Mouse (Mus musculus): Measurements from ENCODE around the gene Jpt1.
A peak's percentile ranks its signal among the peaks of the same experiment; 100 is the strongest.
"Not testable (repeated sequence)": the region's sequence is repeated elsewhere in the genome, so short reads cannot be mapped to it uniquely, and the experiment has no call there.

The Jpt1 gene

GRCm38 (mm10) chr11:115514238-115514663 is at the start of gene Jpt1:
Gene Jpt1 (minus strand): TSS chr11:115514387.
- DNase-seq (ENCODE audit: low spot score in 2 of 2): peak; percentile 91

DNA sequence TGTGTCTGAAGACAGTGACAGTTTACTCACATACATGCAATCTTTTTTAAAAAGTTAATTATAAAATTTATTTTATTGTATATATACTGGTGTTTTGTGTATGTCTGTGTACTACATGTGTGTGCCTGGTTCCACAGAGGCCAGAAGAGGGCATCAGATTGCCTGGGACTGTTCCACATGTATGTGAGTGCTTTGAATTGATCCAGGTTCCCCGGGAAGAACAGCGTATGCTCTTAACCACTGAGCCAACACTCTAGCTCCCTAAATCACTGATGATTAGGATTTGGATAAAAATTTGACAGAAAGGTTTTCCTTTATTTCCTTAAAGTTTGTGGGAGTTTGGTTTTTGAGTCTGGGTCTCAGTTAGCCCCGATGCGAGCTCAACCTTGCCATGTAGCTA is 49.2 kb upstream of the Jpt1 start:
- no peak for DNase-seq (ENCODE audit: low spot score in 2 of 2)

DNA sequence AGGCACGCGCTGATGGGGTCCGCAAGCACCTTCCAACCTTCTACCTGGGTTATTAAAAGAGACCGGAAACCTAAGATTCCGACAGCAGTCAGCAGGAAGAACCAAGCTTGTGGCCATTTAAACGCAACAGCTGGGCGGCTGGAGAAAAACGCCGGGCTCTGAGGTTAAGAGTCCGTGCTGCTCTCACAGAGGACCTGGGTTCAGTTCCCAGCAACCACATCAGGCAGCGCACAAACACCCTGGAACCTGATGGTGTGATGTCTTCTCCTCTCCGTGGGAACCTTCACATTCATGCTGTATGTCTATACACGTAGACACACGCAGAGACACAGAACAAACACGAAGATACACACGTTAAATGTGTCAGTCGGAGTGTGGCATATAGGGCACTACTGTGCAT is 41.5 kb upstream of the Jpt1 start:
- DNase-seq (ENCODE audit: low spot score in 2 of 2): no peak

DNA sequence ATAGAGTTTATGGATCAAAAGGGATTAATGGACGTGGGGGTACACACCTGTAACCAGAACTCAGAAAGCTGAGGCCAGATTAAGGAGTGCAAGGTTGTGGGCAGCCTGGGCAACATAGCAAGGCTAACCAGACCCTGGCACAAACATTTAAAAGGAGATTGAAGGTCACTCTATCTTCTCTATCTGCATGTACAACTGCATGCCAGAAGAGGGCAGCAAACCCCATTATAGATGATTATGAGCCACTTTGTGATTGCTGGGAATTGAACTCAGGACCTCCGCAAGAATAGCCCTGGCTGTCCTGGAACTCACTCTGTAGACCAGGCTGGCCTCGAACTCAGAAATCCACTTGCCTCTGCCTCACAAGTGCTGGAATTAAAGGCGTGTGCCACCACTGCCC is 38.6 kb upstream of the Jpt1 start:
- no peak for DNase-seq (ENCODE audit: low spot score in 2 of 2)

GRCm38 (mm10) chr11:115543571-115543970 is 29.4 kb upstream of the Jpt1 start:
- no peak for DNase-seq (ENCODE audit: low spot score in 2 of 2)

GRCm38 (mm10) chr11:115538045-115538444 is 23.9 kb upstream of the Jpt1 start:
- no peak for DNase-seq (ENCODE audit: low spot score in 2 of 2)

- no peak for DNase-seq (ENCODE audit: low spot score in 2 of 2)
Observed at GRCm38 (mm10) chr11:115536856-115537568, 22.8 kb upstream of the Jpt1 start.

DNA sequence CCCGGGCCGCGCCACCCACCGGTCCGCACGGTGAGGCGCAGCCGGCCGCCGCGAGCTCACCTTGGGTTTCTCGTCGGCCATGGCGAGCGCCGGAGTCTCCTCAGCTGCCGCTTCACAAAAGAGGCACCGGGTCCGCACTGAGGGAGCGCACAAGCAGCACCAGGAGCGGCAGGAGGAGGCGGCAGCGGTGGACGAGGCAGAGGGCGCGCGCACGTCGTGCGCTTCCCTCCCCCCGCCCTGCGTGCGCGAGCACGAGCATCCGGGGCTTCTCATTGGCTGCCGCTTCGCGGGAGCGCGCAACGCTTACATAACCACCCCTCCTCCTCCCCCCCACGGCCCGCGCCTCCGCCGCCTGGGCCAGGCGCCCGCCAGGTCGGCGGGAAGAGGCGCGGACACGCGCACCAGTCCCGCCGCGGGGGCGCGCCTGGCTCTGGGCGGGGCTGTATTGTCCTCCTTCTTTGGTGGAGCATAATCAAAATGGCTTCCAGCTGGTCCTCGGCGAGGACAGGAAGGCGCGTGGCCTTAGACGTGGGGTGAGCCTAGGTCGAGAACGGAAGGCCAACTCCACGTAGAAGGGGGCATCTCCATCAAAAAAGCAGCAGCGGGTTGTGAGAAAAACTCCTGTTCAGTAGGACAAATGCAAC is 22.0 kb upstream of the Jpt1 start, which contains the start of gene Sumo2:
Gene Sumo2 (minus strand): TSS at position 239 of the 644 bp plus-strand sequence.
- peak; percentile 96 to 99 for DNase-seq (ENCODE audit: low spot score in 2 of 2)

DNA sequence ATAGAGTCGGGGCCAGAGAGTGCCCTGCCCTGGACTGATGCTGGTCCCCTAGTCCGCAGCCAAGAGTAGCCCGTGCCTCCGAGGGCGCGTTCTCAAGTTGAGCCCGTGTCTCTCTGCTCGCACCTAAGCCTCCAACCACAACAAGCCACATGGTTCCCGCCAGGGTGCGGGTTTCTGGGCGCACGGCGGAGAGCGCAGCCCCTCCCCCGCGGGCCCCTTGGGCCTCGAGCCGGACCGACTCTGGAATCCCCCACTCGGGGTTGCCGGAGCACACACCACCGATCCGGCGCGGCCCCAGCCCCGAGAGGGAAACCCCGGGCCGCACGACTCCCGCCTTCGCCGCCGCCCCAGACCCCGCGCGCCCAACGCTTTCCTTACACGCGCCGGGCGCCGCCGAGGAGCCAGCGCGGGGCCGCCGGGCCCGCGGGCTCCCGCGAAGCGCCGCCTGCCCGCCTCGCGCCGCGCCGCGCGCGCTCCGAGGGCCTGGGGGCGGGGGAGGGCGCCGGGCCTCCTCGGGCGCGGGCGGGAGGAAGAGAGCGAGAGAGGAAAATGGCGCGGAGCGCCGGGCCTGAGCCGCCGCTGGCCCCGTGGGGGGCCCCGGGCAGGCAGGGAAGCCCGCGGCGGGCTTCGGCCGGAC is 21.3 kb upstream of the Jpt1 start:
- DNase-seq (ENCODE audit: low spot score in 2 of 2): peak; percentile 32 to 61

DNA sequence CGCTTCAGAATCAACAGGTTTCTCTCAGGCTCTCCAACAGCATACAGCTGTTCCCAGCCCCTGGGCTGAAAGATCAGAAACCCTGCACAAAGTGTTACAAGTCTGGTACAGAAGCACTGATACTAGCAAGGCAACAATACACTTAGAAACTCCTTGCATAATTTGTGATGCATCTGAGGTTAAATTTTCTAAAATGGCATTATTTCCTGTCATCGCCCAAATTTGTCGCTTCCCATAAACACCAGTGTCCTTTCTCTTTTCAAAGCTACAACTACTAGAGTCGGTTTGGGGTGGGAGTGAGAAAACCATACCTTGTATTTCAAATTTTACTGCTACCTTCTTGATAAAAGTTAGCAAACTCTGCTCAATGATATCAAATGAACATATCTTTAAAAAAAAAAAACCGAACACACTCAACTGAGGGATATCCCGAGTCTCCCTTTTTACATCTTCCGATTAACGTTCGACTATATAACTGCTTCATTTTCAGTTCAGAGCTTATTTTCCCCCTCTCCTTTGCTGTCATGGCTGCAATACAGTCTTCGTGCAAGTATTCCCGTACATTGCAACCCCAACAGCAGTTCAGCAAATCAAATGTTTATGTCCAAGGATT is 20.7 kb upstream of the Jpt1 start:
- DNase-seq (ENCODE audit: low spot score in 2 of 2): no peak

- not testable (repeated sequence) for DNase-seq (ENCODE audit: low spot score in 2 of 2)
Observed at GRCm38 (mm10) chr11:115526446-115526845, 12.3 kb upstream of the Jpt1 start.

GRCm38 (mm10) chr11:115522703-115523102 is 8.5 kb upstream of the Jpt1 start:
- DNase-seq (ENCODE audit: low spot score in 2 of 2): no peak

DNA sequence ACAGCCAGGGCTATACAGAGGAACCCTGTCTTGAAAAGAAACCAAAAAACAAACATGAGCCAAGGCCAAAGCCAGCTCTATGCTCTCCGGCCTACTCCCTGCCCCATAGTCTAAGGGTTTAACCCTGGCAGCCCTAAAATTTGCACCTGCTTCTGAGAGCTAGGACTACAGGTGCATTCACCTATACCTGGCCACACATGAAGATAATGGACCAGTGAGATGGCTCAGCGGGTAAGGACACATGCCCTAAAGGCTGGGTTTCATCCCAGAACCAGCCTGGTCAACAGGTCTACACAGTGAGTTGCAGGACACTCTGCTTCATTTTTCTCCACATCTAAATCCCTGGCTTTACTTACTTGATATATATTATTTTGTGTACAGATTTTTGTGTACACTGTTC is 8.1 kb upstream of the Jpt1 start:
- DNase-seq (ENCODE audit: low spot score in 2 of 2): no peak

- no peak for DNase-seq (ENCODE audit: low spot score in 2 of 2)
Observed at GRCm38 (mm10) chr11:115521080-115521479, 6.9 kb upstream of the Jpt1 start.

GRCm38 (mm10) chr11:115520218-115520617 is 6.0 kb upstream of the Jpt1 start:
- no peak for DNase-seq (ENCODE audit: low spot score in 2 of 2)

- no peak for DNase-seq (ENCODE audit: low spot score in 2 of 2)
Observed at GRCm38 (mm10) chr11:115519581-115519980, 5.4 kb upstream of the Jpt1 start.

- DNase-seq (ENCODE audit: low spot score in 2 of 2): no peak
Observed at GRCm38 (mm10) chr11:115518693-115519092, 4.5 kb upstream of the Jpt1 start.

GRCm38 (mm10) chr11:115516942-115517341 is 2.8 kb upstream of the Jpt1 start:
- DNase-seq (ENCODE audit: low spot score in 2 of 2): no peak

- no peak for DNase-seq (ENCODE audit: low spot score in 2 of 2)
Observed at GRCm38 (mm10) chr11:115515021-115515420, 834 bp upstream of the Jpt1 start.

- DNase-seq (ENCODE audit: low spot score in 2 of 2): peak; percentile 42 to 51
Observed at GRCm38 (mm10) chr11:115513271-115514237, 633 bp downstream of the Jpt1 start.

Data from spleen, postnatal 14 days (tissue).